Mouse (Mus musculus) cerebellum, adult 11 months (tissue): Measurements from ENCODE around the gene Kctd21.

ENCODE experiments used
- DNase-seq: peaks from one replicate; pipeline ENCODE4 v3.0.0; 2022

The Kctd21 gene

DNA sequence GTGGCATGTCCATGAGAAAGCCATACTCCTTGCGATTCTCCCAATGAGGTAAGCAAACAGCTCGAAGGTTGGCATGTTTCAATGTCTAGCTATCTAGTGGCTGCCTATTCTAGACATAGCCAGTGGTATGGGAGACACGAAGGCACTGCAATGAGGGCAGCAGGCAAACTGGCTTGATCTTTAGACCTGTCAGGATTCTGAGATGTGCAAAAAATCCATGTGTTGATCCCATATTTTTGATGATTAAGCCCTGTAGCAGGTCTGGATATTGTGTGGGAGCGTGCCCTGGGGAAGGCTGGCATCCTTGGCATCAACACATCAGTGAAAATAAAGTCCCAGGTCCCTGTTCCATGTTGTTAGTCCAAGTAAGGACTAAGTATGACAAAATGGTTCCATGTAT, 56.4 kb downstream of the Kctd21 start:
- DNase-seq = no peak

- DNase-seq = no peak
Measured at GRCm38 (mm10) chr7:97391293-97392078, 59.4 kb downstream of the Kctd21 start.

- no peak for DNase-seq
Measured at GRCm38 (mm10) chr7:97392079-97392445, 59.9 kb downstream of the Kctd21 start.

DNA sequence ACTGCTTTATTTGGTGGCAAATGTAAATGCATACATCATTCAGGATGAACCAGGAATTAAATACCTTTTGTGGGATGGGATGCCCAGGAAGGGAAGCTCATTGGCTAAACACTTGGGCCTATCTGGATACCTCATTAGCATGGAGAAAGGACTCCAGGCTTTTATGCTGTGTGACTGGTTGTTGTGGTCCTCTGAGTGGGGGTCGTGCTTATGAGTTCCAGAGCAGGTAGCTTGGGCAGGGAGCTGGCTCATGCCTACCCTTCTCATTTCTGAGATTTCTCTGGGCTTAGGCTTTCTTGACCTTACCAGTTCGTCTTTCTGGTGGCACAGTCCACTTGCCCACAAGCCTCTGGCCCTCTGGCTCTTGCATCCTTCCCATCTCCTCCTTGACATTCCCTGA, 62.2 kb downstream of the Kctd21 start:
- DNase-seq = no peak

DNA sequence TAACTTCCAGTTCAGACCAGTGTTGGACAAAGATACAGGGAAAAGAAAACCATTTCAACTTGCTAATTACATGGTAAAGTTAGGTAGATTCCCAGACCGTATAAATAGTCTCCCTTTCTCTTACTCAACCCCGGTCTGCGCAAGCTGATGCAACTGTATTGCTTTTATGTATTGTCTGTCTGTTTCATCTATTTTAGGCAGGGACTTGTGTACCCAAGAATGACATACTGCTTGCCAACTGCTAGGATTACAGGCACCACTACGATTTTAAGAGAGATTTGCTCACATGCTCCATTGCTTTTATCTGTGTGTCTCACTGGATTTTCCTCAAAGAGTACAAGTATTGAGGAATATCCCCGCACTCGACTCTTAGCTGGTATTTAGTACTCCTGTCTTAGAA, 66.8 kb downstream of the Kctd21 start:
- DNase-seq = no peak
